Mouse (Mus musculus): ENCODE results near the gene Galntl5. TPM values are rescaled to one million over a fixed set of nuclear protein-coding genes. Genes with fewer than 3 reads are reported as not detected.

Galntl5 gene
- polyA plus RNA-seq (2012; ENCODE audit: insufficient read depth, low replicate concordance), result not detected in 2 replicates

DNA sequence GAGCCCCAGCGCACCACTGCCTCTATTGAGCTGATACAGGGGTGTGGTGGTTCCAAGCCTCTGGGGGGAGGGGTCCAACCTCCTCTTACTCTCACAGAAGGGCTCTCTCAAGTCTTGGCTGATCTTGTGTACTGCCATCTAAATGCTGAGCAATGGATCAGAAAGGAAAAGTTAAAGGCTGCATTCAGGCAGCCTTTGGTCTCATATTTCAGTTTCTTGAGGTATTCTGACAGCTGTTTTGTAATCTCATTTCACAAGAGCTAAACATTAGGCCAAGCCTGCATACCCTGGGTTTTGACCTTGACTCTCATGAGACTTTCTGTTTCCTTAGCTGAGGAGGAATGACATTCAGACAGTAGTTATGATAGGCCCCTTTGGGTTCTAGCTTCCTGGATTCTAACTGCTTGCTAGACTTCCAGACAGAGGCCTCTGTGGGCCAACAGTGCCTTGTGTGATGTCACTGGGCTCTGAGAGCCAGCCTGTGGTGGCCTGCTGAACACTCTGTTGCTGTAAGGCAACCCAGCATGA, at the start of gene Galntl5:
Galntl5 (plus strand) TSS at position 457 of the 528 bp plus-strand sequence.
- Histone ChIP-seq H3K9me3 (peaks cover 3% of the 10 kb centered on the region; the same call in 1 of the 2 replicates), H3K27me3 (replicated peaks) (peaks cover 12% of the 10 kb centered on the region), H3K36me3 (replicated peaks; ENCODE audit: low read length) (no peaks in the 10 kb centered on the region), H3K4me1 (no peaks in the 10 kb centered on the region), H3K4me3 (replicated peaks) (no peak within 1 kb of the TSS)
- no peak for TF ChIP-seq GATA1 (IDR thresholded peaks at IDR 0.05; ENCODE audit: borderline replicate concordance, low read length)
- TF ChIP-seq FLI1 (IDR thresholded peaks at IDR 0.05; ENCODE audit: low read length), result no peak

DNA sequence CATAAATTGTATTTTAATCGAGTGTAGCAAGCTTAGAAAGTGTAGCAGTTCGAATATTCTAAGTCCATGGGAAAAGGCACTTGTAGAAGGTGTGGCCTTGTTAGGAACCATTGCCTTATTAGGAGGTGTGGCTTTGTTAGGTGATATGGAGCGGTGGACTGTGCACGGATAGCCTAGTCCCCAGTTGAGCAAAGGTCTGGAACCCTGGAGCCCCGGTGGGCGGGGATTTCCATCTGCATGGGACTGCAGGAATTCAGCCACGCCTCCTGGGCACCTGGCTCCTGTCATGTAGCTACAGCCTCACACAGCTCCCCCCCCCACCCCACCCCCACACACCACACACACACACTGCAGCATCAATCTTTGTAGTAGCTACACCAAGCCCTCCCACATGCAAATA, 34.6 kb upstream of the Galntl5 start:
- no peaks in the 10 kb centered on the region for H3K4me1 ChIP-seq
- no peaks in the 10 kb centered on the region; the same call in 1 of the 2 replicates for H3K9me3 ChIP-seq
- H3K36me3 ChIP-seq (replicated peaks; ENCODE audit: low read length), result no peaks in the 10 kb centered on the region
- TF ChIP-seq GATA1 (IDR thresholded peaks at IDR 0.05; ENCODE audit: borderline replicate concordance, low read length), result no peak
- no peak for TF ChIP-seq FLI1 (IDR thresholded peaks at IDR 0.05; ENCODE audit: low read length)
- no peak overlapping the region for H3K4me3 ChIP-seq (replicated peaks)
- H3K27me3 ChIP-seq (replicated peaks), result peaks cover 18% of the 10 kb centered on the region

DNA sequence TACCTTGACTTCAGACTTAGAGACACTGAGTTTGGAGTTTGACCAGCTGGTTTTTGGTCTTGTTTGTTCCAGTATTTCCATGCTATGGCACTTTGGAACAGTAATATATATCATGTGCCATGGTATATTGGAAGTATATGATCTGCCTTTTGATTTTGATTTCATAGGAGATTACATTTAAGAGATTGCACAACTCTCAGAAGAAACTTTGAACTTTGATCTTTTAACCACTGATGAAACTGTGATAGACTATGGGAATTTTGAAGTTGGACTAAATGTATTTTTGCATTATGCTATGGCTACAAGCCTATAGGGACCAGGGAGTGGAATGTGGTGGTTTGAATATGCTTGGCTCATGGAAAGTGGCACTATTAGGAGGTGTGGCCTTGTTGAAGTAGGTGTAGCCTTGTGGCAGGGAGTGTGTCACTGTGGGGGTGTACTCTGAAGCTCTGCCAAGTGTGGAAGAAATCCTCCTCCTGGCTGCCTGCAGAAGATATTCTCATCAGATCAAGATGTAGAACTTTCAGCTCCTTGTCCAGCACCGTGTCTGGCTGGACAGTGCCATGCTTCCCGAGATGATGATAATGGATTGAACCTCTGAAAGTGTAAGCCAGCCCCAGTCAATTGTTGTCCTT, 31.8 kb upstream of the Galntl5 start:
- H3K4me1 ChIP-seq, result no peaks in the 10 kb centered on the region
- no peaks in the 10 kb centered on the region; the same call in 1 of the 2 replicates for H3K9me3 ChIP-seq
- peaks cover 11% of the 10 kb centered on the region for H3K27me3 ChIP-seq (replicated peaks)
- H3K36me3 ChIP-seq (replicated peaks; ENCODE audit: low read length), result no peaks in the 10 kb centered on the region
- no peak overlapping the region for H3K4me3 ChIP-seq (replicated peaks)
- TF ChIP-seq FLI1 (IDR thresholded peaks at IDR 0.05; ENCODE audit: low read length) (no peak), GATA1 (IDR thresholded peaks at IDR 0.05; ENCODE audit: borderline replicate concordance, low read length) (no peak)

- H3K36me3 ChIP-seq (replicated peaks; ENCODE audit: low read length), result no peaks in the 10 kb centered on the region
- peaks cover 31% of the 10 kb centered on the region for H3K27me3 ChIP-seq (replicated peaks)
- TF ChIP-seq FLI1 (IDR thresholded peaks at IDR 0.05; ENCODE audit: low read length) (no peak), GATA1 (IDR thresholded peaks at IDR 0.05; ENCODE audit: borderline replicate concordance, low read length) (no peak)
- H3K9me3 ChIP-seq, result no peaks in the 10 kb centered on the region; the same call in 1 of the 2 replicates
- H3K4me3 ChIP-seq (replicated peaks), result no peak overlapping the region
- H3K4me1 ChIP-seq, result no peaks in the 10 kb centered on the region
Observed at GRCm38 (mm10) chr5:25153491-25153890, 27.8 kb upstream of the Galntl5 start.

DNA sequence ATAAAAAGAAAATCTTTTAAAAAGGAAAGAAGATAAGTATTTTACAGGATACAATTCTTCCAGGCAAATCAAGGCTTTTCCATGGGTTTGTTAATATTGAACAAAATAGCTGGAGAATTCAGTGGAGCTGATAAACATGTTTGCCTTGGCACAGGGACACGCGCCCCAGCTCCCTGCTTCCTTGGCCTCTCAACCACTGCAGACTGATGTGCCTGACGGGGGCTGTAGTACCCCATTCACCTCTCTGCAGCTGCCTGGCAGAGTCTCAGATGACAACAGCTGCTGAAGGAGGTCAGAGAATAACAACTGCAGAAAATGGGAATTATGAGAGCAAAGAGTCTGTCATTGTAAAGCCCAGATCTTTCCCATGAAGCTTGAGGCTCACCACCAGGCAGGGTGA, 27.3 kb upstream of the Galntl5 start:
- Histone ChIP-seq H3K36me3 (replicated peaks; ENCODE audit: low read length) (no peaks in the 10 kb centered on the region), H3K27me3 (replicated peaks) (peaks cover 34% of the 10 kb centered on the region), H3K9me3 (no peaks in the 10 kb centered on the region; the same call in 1 of the 2 replicates), H3K4me1 (no peaks in the 10 kb centered on the region), H3K4me3 (replicated peaks) (no peak overlapping the region)
- no peak for TF ChIP-seq GATA1 (IDR thresholded peaks at IDR 0.05; ENCODE audit: borderline replicate concordance, low read length)
- TF ChIP-seq FLI1 (IDR thresholded peaks at IDR 0.05; ENCODE audit: low read length), result no peak

GRCm38 (mm10) chr5:25154823-25155222, 26.4 kb upstream of the Galntl5 start:
- TF ChIP-seq GATA1 (IDR thresholded peaks at IDR 0.05; ENCODE audit: borderline replicate concordance, low read length) (no peak), FLI1 (IDR thresholded peaks at IDR 0.05; ENCODE audit: low read length) (no peak)
- Histone ChIP-seq H3K27me3 (replicated peaks) (peaks cover 32% of the 10 kb centered on the region), H3K4me1 (no peaks in the 10 kb centered on the region), H3K4me3 (replicated peaks) (no peak overlapping the region), H3K9me3 (no peaks in the 10 kb centered on the region), H3K36me3 (replicated peaks; ENCODE audit: low read length) (no peaks in the 10 kb centered on the region)

DNA sequence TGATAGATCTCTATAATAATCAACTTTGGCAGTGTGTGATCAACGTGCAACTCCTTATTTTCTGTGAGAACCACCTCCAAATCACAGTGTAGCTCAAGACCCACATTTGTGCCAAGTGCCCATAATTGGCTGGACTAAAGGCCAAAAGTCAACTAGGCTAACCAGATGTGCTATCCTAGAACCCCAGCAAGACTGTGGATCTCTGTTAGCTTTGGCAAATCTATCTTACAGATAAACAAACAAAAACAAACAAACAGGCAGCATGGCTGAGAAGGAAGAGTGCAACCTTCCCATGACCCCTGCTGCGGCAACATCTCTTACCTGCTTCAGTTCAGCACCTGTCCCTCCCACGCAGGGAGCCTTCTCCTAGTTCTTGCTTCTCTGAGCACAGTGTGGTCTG, 25.9 kb upstream of the Galntl5 start:
- Histone ChIP-seq H3K27me3 (replicated peaks) (peaks cover 32% of the 10 kb centered on the region), H3K4me1 (no peaks in the 10 kb centered on the region), H3K4me3 (replicated peaks) (no peak overlapping the region), H3K36me3 (replicated peaks; ENCODE audit: low read length) (no peaks in the 10 kb centered on the region), H3K9me3 (no peaks in the 10 kb centered on the region)
- TF ChIP-seq FLI1 (IDR thresholded peaks at IDR 0.05; ENCODE audit: low read length) (no peak), GATA1 (IDR thresholded peaks at IDR 0.05; ENCODE audit: borderline replicate concordance, low read length) (no peak)

- no peaks in the 10 kb centered on the region for H3K4me1 ChIP-seq
- no peaks in the 10 kb centered on the region for H3K36me3 ChIP-seq (replicated peaks; ENCODE audit: low read length)
- H3K9me3 ChIP-seq, result no peaks in the 10 kb centered on the region
- no peak overlapping the region for H3K4me3 ChIP-seq (replicated peaks)
- TF ChIP-seq FLI1 (IDR thresholded peaks at IDR 0.05; ENCODE audit: low read length), result no peak
- H3K27me3 ChIP-seq (replicated peaks), result peaks cover 37% of the 10 kb centered on the region
Observed at GRCm38 (mm10) chr5:25157136-25157535, 24.1 kb upstream of the Galntl5 start.

GRCm38 (mm10) chr5:25160515-25160914, 20.7 kb upstream of the Galntl5 start:
- Histone ChIP-seq H3K36me3 (replicated peaks; ENCODE audit: low read length) (no peaks in the 10 kb centered on the region), H3K4me3 (replicated peaks) (no peak overlapping the region), H3K4me1 (no peaks in the 10 kb centered on the region), H3K9me3 (no peaks in the 10 kb centered on the region), H3K27me3 (replicated peaks) (peaks cover 36% of the 10 kb centered on the region)
- TF ChIP-seq FLI1 (IDR thresholded peaks at IDR 0.05; ENCODE audit: low read length), result no peak
- no peak for TF ChIP-seq GATA1 (IDR thresholded peaks at IDR 0.05; ENCODE audit: borderline replicate concordance, low read length)

GRCm38 (mm10) chr5:25162981-25163380, 18.3 kb upstream of the Galntl5 start:
- TF ChIP-seq GATA1 (IDR thresholded peaks at IDR 0.05; ENCODE audit: borderline replicate concordance, low read length), result no peak
- TF ChIP-seq FLI1 (IDR thresholded peaks at IDR 0.05; ENCODE audit: low read length), result no peak
- no peak overlapping the region for H3K4me3 ChIP-seq (replicated peaks)
- peaks cover 25% of the 10 kb centered on the region for H3K27me3 ChIP-seq (replicated peaks)
- no peaks in the 10 kb centered on the region for H3K4me1 ChIP-seq
- no peaks in the 10 kb centered on the region for H3K9me3 ChIP-seq
- no peaks in the 10 kb centered on the region for H3K36me3 ChIP-seq (replicated peaks; ENCODE audit: low read length)
